9 mouse cellular contexts compared by ENCODE assay signal in the genomic region with DNA sequence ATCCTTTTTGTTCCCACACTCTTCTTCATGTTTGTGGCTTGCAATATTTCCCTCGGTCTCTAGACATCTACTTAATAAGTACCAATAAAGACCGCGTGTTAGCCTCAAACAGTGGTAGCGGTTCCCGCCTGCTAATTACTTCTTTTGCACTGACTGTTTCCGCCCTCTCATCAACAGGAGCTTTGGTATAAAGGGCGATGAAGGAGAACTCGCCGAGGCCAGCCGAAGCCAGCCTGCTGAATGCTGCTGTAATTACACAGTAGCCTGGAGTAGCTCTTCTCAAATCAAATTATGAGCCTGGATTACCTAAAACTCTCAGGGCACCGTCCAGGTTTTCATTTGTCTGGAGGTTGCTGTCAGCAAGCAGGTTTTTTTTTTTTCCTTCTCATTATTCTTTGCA.
DNase-seq lines count a peak whose midpoint lies in the region.
"Had no signal": no experiment of that assay in that cellular context is flagged by ENCODE, and none has a peak within 500 bp of the region (broad histone marks: within the 10 kb centered on the region; RNA-seq: fewer than 3 reads in every experiment).

No protein-coding gene starts in this region.

- H3K4me3 ChIP-seq in midbrain, embryonic 10.5 days: no peak overlapping the region
- H3K4me3 ChIP-seq: limb, embryonic 12.5 days had no signal

- H3K9me3 ChIP-seq in midbrain, embryonic 10.5 days (replicated peaks): no peaks in the 10 kb centered on the region
- H3K9me3 ChIP-seq: limb, embryonic 12.5 days had no signal

- peaks cover 54% of the 10 kb centered on the region for H3K4me1 ChIP-seq in midbrain, embryonic 10.5 days

- intact Hi-C loops in heart, postnatal 10 days (cut with DNase I): loop anchor here (5.0 kb wide), 1 partner anchor 677 kb away; no protein-coding TSS in a partner anchor

- no peaks in the 10 kb centered on the region for H3K36me3 ChIP-seq in midbrain, embryonic 10.5 days
- H3K36me3 ChIP-seq: limb, embryonic 12.5 days had no signal

- H3K27ac ChIP-seq in midbrain, embryonic 10.5 days (replicated peaks): peak overlapping the region; percentile 76
- H3K27ac ChIP-seq: limb, embryonic 12.5 days had no signal

- WGBS in midbrain, embryonic 10.5 days: 46% methylated on average over 11 of the region's 11 CpGs

- H3K27me3 ChIP-seq in midbrain, embryonic 10.5 days (ENCODE audit: low read depth, poor library complexity, severe bottlenecking): no peaks in the 10 kb centered on the region
- H3K27me3 ChIP-seq: limb, embryonic 12.5 days had no signal

- peak; percentile 69 for DNase-seq in heart, adult 11 months
- DNase-seq in heart, postnatal 10 days: no peak
- peak; percentile 15 for DNase-seq in right cerebral cortex, adult 18-20 months
- DNase-seq in right cerebral cortex, postnatal 25 days: no peak
- DNase-seq in midbrain, embryonic 10.5 days (ENCODE audit: low spot score): no peak
- no peak for DNase-seq in ovary, postnatal 10 days (ENCODE audit: low spot score)
- DNase-seq in ovary, postnatal 14 days (ENCODE audit: low spot score): no peak
- no peak for DNase-seq in testis, postnatal 14 days (ENCODE audit: low spot score)

Comparison
In these comparisons a context has a peak if more than half of its experiments do, and no peak if none do; other contexts are left out.
1. DNase-seq: peak in heart, adult 11 months (single experiment) and right cerebral cortex, adult 18-20 months (single experiment); none in heart, postnatal 10 days (0 of 2), right cerebral cortex, postnatal 25 days (single experiment), midbrain, embryonic 10.5 days (single experiment), ovary, postnatal 10 days (single experiment), ovary, postnatal 14 days (single experiment) and testis, postnatal 14 days (single experiment).